Mouse (Mus musculus): ENCODE measurements around the gene Scg3. TPM values are rescaled to one million over a fixed set of nuclear protein-coding genes. Genes with fewer than 3 reads are reported as not detected.
"Not testable (repeated sequence)": the region's sequence is repeated elsewhere in the genome, so short reads cannot be mapped to it uniquely, and the experiment has no call there.

Gene Scg3
- total and polyA plus RNA-seq, 3 experiments = not detected

DNA sequence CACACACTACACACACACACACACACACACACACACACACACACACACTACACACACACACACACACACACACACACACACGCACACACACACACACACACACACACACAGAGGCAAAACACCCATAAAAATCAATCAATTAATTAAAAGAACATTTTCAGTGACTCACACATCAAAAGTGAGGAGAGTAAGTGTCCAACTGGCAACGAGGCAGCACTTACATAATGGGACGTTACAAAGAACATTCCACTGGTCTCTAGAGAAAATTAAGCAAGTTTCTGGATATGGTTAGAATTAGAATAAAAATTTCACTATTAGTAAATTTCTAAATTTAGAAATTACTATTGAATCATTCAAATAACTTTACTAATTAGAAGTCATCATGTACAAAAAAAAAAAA lies 27.4 kb downstream of the Scg3 start:
- H3K79me2 ChIP-seq (replicated peaks; ENCODE audit: control insufficient read depth, extremely low read depth, insufficient read depth, poor library complexity, severe bottlenecking); H3K9ac ChIP-seq (ENCODE audit: insufficient read depth, low read depth); dilution Hi-C loops (cut with MboI; ENCODE audit: extremely low pct_ligation_motif_present, extremely low pct_unique_long_range_greater_than_20kb, low sequenced_read_pairs); H3K4me3 ChIP-seq (replicated peaks in 1 of 3; ENCODE audit: low read depth in 2 of 3, low read length in 2 of 3, poor library complexity in 1 of 3); in situ Hi-C loops (cut with MboI; ENCODE audit: low pct_ligation_motif_present, low pct_unique_long_range_greater_than_20kb, low sequenced_read_pairs); H3K4me2 ChIP-seq (ENCODE audit: insufficient read depth, low read depth, poor library complexity, severe bottlenecking); H3K36me3 ChIP-seq (replicated peaks in 1 of 2; ENCODE audit: control insufficient read depth in 1 of 2, insufficient read depth in 1 of 2, low read length in 1 of 2); H3K4me1 ChIP-seq (ENCODE audit: control insufficient read depth in 1 of 2, insufficient read depth in 2 of 2); H3K27me3 ChIP-seq (replicated peaks); H3K9me3 ChIP-seq (replicated peaks; ENCODE audit: low read length); DNase-seq (ENCODE audit: extremely low read depth); H3K27ac ChIP-seq (ENCODE audit: insufficient read depth, low read depth): not testable (repeated sequence)

DNA sequence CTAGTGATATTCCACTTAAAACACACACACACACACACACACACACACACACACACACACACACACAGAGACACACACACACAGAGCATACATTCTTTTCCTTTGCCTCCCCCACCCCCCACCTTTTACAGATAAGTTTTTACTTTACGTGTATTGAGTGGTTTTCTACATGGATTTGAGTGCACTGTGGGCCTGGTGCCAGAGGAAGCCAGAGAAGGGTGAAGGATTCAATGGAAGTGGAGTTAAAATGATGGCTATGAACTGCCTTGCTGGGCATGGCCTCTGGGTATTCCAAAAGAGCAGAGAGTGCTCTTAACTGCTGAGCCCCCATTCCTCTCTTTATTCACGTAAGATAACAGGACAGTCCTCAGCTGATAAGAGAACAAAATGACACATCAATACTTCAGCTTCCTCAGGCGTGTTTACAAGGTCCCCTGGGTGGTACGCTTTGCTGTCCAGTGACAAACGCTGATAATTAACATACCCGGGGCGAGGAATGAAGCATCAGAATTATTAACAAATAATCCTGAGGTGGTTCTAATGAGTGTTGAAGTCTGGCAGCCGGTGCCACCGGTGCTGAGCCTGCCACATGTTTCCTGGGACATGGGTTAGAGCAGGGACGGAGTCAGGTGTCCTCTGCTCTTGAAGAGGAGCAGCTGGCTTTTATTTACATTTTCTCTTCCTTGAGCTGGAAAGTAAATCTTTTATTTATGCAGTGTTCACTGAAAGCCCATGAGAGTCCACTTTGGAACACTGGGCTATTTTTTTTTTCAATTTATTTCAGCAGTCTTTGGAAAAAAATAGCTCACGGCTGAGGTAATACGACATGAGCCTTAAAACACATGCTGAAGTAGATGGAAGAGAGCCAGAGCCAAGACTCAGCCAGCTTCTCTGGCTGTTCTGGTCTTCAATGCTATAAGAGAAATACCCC lies 29.6 kb downstream of the Scg3 start:
- dilution Hi-C loops (cut with MboI; ENCODE audit: extremely low pct_ligation_motif_present, extremely low pct_unique_long_range_greater_than_20kb, low sequenced_read_pairs) (no loop called here), in situ Hi-C loops (cut with MboI; ENCODE audit: low pct_ligation_motif_present, low pct_unique_long_range_greater_than_20kb, low sequenced_read_pairs) (no loop called here)
- H3K27me3 ChIP-seq (replicated peaks) = no peaks in the 10 kb centered on the region
- H3K9ac ChIP-seq (ENCODE audit: insufficient read depth, low read depth) = no peak overlapping the region
- no peak for DNase-seq (ENCODE audit: extremely low read depth)
- no peak overlapping the region for H3K4me2 ChIP-seq (ENCODE audit: insufficient read depth, low read depth, poor library complexity, severe bottlenecking)
- peaks cover 2% of the 10 kb centered on the region for H3K9me3 ChIP-seq (replicated peaks; ENCODE audit: low read length)
- H3K79me2 ChIP-seq (replicated peaks; ENCODE audit: control insufficient read depth, extremely low read depth, insufficient read depth, poor library complexity, severe bottlenecking) = no peaks in the 10 kb centered on the region
- TF ChIP-seq ELF1 (IDR thresholded peaks at IDR 0.05; ENCODE audit: low read depth, low read length) (no peak), RCOR1 (conservative IDR thresholded peaks at IDR 0.05; ENCODE audit: low read depth, low read length) (no peak), PAX5 (IDR thresholded peaks at IDR 0.05; ENCODE audit: low read length) (no peak), E2F4 (IDR thresholded peaks at IDR 0.05; ENCODE audit: insufficient replicate concordance, low read depth, low read length) (no peak), CTCF (conservative IDR thresholded peaks at IDR 0.05 in 1 of 2, IDR thresholded peaks at IDR 0.05 in 1 of 2; ENCODE audit: low read depth in 2 of 2, low read length in 2 of 2) (no peak), EP300 (IDR thresholded peaks at IDR 0.05; ENCODE audit: low read length) (no peak), POLR2AphosphoS2 (IDR thresholded peaks at IDR 0.05; ENCODE audit: low read depth, low read length) (no peak)
- no peak overlapping the region for H3K27ac ChIP-seq (ENCODE audit: insufficient read depth, low read depth)
- no peaks in the 10 kb centered on the region for H3K4me1 ChIP-seq (ENCODE audit: control insufficient read depth in 1 of 2, insufficient read depth in 2 of 2)
- H3K36me3 ChIP-seq (replicated peaks in 1 of 2; ENCODE audit: control insufficient read depth in 1 of 2, insufficient read depth in 1 of 2, low read length in 1 of 2) = no peaks in the 10 kb centered on the region
- no peak overlapping the region for H3K4me3 ChIP-seq (replicated peaks in 1 of 3; ENCODE audit: low read depth in 2 of 3, low read length in 2 of 3, poor library complexity in 1 of 3)

GRCm38 (mm10) chr9:75645405-75645804 lies 38.5 kb downstream of the Scg3 start:
- no peak for DNase-seq (ENCODE audit: extremely low read depth)
- in situ Hi-C loops (cut with MboI; ENCODE audit: low pct_ligation_motif_present, low pct_unique_long_range_greater_than_20kb, low sequenced_read_pairs) = no loop called here
- no peak for TF ChIP-seq USF1 (IDR thresholded peaks at IDR 0.05; ENCODE audit: low read depth, low read length)
- no peak for TF ChIP-seq KAT2A (IDR thresholded peaks at IDR 0.05; ENCODE audit: insufficient replicate concordance, low read length)
- no peak for TF ChIP-seq CHD1 (IDR thresholded peaks at IDR 0.05; ENCODE audit: low read depth, low read length)
- no peak for TF ChIP-seq JUN (IDR thresholded peaks at IDR 0.05; ENCODE audit: insufficient read depth, low read depth, low read length)
- no peak for TF ChIP-seq TBP (conservative IDR thresholded peaks at IDR 0.05; ENCODE audit: low read depth, low read length)
- TF ChIP-seq TCF12 (IDR thresholded peaks at IDR 0.05; ENCODE audit: low read depth, low read length) = no peak
- TF ChIP-seq RAD21 (IDR thresholded peaks at IDR 0.05; ENCODE audit: low read depth, low read length) = no peak
- TF ChIP-seq ZKSCAN1 (IDR thresholded peaks at IDR 0.05; ENCODE audit: borderline replicate concordance, low read depth, low read length) = no peak
- TF ChIP-seq ZMIZ1 (IDR thresholded peaks at IDR 0.05; ENCODE audit: low read depth, low read length) = no peak
- TF ChIP-seq CHD2 (IDR thresholded peaks at IDR 0.05; ENCODE audit: low read length) = no peak
- no peak for TF ChIP-seq RCOR1 (conservative IDR thresholded peaks at IDR 0.05; ENCODE audit: low read depth, low read length)
- TF ChIP-seq SMC3 (IDR thresholded peaks at IDR 0.05; ENCODE audit: low read depth, low read length) = no peak
- TF ChIP-seq ETS1 (conservative IDR thresholded peaks at IDR 0.05; ENCODE audit: low read depth, low read length) = no peak
- Histone ChIP-seq H3K4me2 (ENCODE audit: insufficient read depth, low read depth, poor library complexity, severe bottlenecking) (no peak overlapping the region), H3K4me3 (replicated peaks in 1 of 3; ENCODE audit: low read depth in 2 of 3, low read length in 2 of 3, poor library complexity in 1 of 3) (no peak overlapping the region), H3K9me3 (replicated peaks; ENCODE audit: low read length) (no peaks in the 10 kb centered on the region), H3K9ac (ENCODE audit: insufficient read depth, low read depth) (no peak overlapping the region), H3K36me3 (replicated peaks in 1 of 2; ENCODE audit: control insufficient read depth in 1 of 2, insufficient read depth in 1 of 2, low read length in 1 of 2) (no peaks in the 10 kb centered on the region), H3K79me2 (replicated peaks; ENCODE audit: control insufficient read depth, extremely low read depth, insufficient read depth, poor library complexity, severe bottlenecking) (no peaks in the 10 kb centered on the region), H3K27me3 (replicated peaks) (no peaks in the 10 kb centered on the region), H3K27ac (ENCODE audit: insufficient read depth, low read depth) (no peak overlapping the region), H3K4me1 (ENCODE audit: control insufficient read depth in 1 of 2, insufficient read depth in 2 of 2) (no peaks in the 10 kb centered on the region; a peak in 1 of 4 replicates)
- dilution Hi-C loops (cut with MboI; ENCODE audit: extremely low pct_ligation_motif_present, extremely low pct_unique_long_range_greater_than_20kb, low sequenced_read_pairs) = no loop called here

Measured in CH12.LX (cell line).